Mouse (Mus musculus) mouse trophoblast stem cell (cell line): ENCODE data around the gene Vwce.

ENCODE experiments used
- in situ Hi-C, 2 experiments: fragments of 300-500 bp; cut with MseI, MboI; formaldehyde crosslinking; loops; 2 replicates in 1 of 2; 3 replicates in 1 of 2; pipeline ENCODE4 v1.15.1; 2025

Vwce gene

GRCm38 (mm10) chr19:10689470-10690166 lies 55.6 kb downstream of the Vwce start:
- in situ Hi-C loops = no loop called here

- in situ Hi-C loops = no loop called here
Measured at GRCm38 (mm10) chr19:10690336-10690735, 56.3 kb downstream of the Vwce start.

- in situ Hi-C loops = no loop called here
Measured at GRCm38 (mm10) chr19:10691121-10691520, 57.1 kb downstream of the Vwce start.

- in situ Hi-C loops = no loop called here
Measured at GRCm38 (mm10) chr19:10691660-10692059, 57.6 kb downstream of the Vwce start.

- in situ Hi-C loops = no loop called here
Measured at GRCm38 (mm10) chr19:10692361-10692760, 58.3 kb downstream of the Vwce start.

GRCm38 (mm10) chr19:10693926-10694682 lies 60.1 kb downstream of the Vwce start:
- in situ Hi-C loops = no loop called here

GRCm38 (mm10) chr19:10695801-10696200 lies 61.8 kb downstream of the Vwce start:
- in situ Hi-C loops = no loop called here

- in situ Hi-C loops = no loop called here
Measured at GRCm38 (mm10) chr19:10698131-10698991, 64.3 kb downstream of the Vwce start.

- in situ Hi-C loops = loop anchor here in 1 of 2 experiments (25.0 kb wide), 1 partner anchor 262 kb away; the partner anchor contains the start of gene Ms4a10
Measured at GRCm38 (mm10) chr19:10699851-10700250, 65.8 kb downstream of the Vwce start.

- in situ Hi-C loops = loop anchor here in 1 of 2 experiments (25.0 kb wide), 1 partner anchor 261 kb away; the partner anchor contains the start of gene Ms4a10
Measured at GRCm38 (mm10) chr19:10701013-10701726, 67.2 kb downstream of the Vwce start.

GRCm38 (mm10) chr19:10702125-10702524 lies 68.1 kb downstream of the Vwce start:
- in situ Hi-C loops = loop anchor here in 1 of 2 experiments (25.0 kb wide), 1 partner anchor 260 kb away; the partner anchor contains the start of gene Ms4a10

- in situ Hi-C loops = loop anchor here in 1 of 2 experiments (25.0 kb wide), 1 partner anchor 259 kb away; the partner anchor contains the start of gene Ms4a10
Measured at GRCm38 (mm10) chr19:10703470-10703869, 69.5 kb downstream of the Vwce start.

- in situ Hi-C loops = loop anchor here in 1 of 2 experiments (5.0 to 25.0 kb wide), 2 partner anchors 40 to 255 kb away; partner anchors contain the start of gene Ms4a10
Measured at GRCm38 (mm10) chr19:10707087-10707875, 73.3 kb downstream of the Vwce start.

GRCm38 (mm10) chr19:10707881-10708280 lies 73.9 kb downstream of the Vwce start:
- in situ Hi-C loops = loop anchor here in 1 of 2 experiments (5.0 to 25.0 kb wide), 2 partner anchors 41 to 254 kb away; partner anchors contain the start of gene Ms4a10

- in situ Hi-C loops = loop anchor here in 1 of 2 experiments (5.0 to 25.0 kb wide), 2 partner anchors 42 to 253 kb away; partner anchors contain the start of gene Ms4a10
Measured at GRCm38 (mm10) chr19:10708900-10709299, 74.9 kb downstream of the Vwce start.

- in situ Hi-C loops = loop anchor here (5.0 to 25.0 kb wide), 3 partner anchors 42 to 253 kb away; partner anchors contain the start of genes Ccdc86 (in 1 of the 2) and Ms4a10 (in 1 of the 2)
Measured at GRCm38 (mm10) chr19:10709360-10710087, 75.5 kb downstream of the Vwce start.

GRCm38 (mm10) chr19:10710088-10710511 lies 76.1 kb downstream of the Vwce start:
- in situ Hi-C loops = loop anchor here (10.0 to 25.0 kb wide), 2 partner anchors 235 to 252 kb away; partner anchors contain the start of genes Ccdc86 (in 1 of the 2) and Ms4a10 (in 1 of the 2)

- in situ Hi-C loops = loop anchor here (10.0 to 25.0 kb wide), 2 partner anchors 234 to 252 kb away; partner anchors contain the start of genes Ccdc86 (in 1 of the 2) and Ms4a10 (in 1 of the 2)
Measured at GRCm38 (mm10) chr19:10710751-10711150, 76.7 kb downstream of the Vwce start.
